Mouse (Mus musculus) G1E-ER4 (cell line): ENCODE results near the gene Znrf2. TPM values are rescaled to one million over a fixed set of nuclear protein-coding genes. Genes with fewer than 3 reads are reported as not detected.

Experiments
- GATA1 ChIP-seq: IDR thresholded peaks from one replicate; pipeline ENCODE4 v1.8.0; 2012; ENCODE audit warnings: low read length, inconsistent platforms
- polyA plus RNA-seq: library from polyadenylated mRNA; stranded (reverse); fragments of >175 nt; gene quantifications from 2 replicates; pipeline ENCODE4 v1.2.3, GENCODE M21; 2012

Znrf2 gene
- polyA plus RNA-seq, 1 experiment, result 31.3 TPM

DNA sequence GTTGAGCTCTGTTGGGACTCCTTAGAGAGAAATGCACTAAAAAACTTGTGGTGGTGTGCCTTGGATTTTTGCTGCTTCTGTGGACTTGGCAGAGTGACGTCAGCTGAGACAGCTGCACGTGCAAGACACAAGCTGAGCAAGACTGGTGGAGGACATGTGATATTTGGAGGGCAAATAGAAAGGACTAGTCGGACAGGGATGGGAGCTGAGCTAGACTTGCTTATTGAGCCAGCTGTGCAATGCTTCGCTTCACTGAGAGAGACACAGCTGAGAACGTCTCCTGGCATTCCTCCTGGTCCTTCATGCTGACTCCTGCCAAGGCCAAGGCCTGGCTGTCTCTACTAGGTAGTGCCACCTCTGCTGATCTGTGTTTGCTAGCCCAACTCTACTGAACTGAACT is 10.8 kb downstream of the Znrf2 start:
- no peak for TF ChIP-seq GATA1

DNA sequence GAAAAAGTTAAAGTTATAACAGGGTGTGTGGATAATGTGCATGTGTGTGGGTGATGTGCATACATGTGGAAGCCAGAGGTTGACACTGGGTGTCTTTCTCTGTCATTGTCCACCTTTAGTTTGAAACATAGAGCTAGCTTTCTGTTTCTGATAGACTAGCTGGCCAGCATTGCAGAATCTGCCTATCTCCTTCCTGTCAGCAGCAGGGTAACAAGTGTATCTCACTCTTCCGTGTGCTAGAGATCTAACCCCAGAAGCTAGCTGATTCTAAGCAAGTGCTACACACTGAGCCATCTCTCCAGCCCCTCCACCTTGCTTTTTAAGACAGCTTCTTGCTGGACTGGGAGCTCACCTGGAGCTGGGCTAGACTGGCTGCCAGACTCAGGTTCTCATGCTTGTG is 11.6 kb downstream of the Znrf2 start:
- TF ChIP-seq GATA1, result no peak

DNA sequence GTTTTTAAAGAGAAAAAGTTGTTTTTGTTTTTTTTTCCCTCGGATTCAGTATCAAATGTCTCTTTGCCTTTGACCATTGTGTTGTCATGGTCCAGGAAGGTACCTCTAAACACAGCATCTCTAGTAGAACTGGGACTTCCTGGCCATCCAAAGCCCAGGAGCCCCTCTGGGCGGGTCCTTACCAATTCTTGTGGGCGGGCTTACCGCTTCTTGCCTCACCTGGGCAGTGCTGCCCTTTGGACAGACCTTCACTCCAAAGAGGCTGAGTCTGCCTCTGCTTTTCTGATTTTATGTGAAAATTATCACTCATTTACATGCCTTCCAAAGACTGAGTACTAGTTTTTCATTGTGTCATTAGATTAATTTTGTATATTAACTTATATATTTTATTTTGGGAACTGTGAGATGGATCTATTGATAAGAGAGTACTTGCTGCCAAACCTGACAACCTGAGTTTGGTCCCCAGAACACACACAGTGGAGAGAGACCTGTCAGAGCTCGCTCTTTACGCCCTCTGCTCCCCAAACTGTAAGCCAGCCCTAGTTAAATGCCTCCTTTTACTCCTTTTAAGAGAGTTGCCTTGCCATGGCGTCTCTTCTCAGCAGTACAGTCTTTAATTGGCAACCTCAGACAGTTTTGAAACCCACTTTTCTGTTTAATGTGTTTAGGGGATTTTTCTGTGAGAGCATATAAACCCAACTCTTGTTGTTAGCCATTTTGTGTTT is 13.5 kb downstream of the Znrf2 start:
- TF ChIP-seq GATA1, result no peak

DNA sequence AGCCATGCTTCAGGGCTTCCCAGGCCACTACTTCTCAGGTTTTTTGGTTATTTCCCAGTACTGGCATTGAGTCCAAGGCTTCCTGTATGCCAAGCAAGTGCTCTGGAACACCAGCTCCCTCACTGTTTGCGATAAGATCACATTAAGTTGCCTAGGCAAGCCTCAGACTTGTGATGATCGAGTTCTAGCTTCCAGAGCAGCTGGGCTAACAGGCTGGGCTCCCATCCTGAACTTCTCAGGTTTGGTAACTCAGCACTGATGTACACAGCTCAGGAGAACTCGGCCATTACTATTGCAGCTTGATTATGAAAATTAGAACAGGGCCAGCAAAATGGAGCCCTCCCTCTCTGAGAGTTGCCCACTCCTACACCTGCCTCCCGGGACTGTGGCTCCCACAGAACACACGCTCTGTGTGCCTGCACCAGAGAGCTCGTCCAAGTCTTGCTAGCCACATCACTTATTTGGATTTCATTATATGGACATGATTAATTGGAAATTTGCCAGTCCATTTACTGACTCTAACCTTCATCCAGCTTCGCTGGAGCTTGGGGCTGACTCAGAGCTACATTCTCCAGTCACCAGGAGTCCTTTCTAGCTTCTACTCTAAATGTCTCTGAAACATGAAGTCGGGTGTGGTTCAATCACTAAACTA is 14.5 kb downstream of the Znrf2 start:
- TF ChIP-seq GATA1, result no peak

DNA sequence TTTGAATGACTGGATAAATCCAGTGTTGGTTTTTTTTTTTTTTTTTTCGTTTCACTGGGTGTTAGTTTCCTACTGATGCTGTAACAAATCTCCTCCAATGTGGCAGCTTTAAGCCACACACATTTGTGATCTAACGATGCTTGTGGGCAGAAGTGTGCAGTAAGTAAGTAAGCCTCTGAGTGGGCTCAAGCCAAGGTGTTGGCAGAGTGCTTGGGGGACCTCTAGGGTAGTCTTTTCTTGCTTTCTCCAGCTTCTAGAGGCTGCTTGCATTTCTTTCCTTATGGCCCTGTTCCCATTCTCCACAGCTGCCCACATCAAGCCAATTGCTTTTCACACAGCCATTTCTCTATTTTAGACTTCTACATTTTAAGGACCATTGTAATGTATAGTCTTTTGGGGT is 16.7 kb downstream of the Znrf2 start:
- no peak for TF ChIP-seq GATA1

DNA sequence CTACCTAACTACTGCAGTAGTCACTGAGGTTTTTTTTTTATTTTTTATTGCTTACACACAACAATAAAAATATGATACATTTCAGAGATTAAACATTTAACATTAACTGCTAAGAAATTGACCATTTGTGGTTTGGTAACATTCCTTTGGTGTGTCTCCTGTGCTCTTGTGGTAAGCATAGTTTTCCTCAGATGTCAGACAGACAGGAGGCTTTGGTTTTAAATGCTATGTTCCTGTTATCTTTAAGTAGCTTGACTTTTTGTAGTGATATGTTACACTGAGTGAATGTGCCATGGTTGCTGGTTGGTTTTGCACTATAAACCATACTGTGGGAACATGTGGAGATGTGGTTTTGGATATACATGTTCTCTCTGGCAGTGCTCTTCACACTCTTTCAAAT is 19.9 kb downstream of the Znrf2 start:
- no peak for TF ChIP-seq GATA1

DNA sequence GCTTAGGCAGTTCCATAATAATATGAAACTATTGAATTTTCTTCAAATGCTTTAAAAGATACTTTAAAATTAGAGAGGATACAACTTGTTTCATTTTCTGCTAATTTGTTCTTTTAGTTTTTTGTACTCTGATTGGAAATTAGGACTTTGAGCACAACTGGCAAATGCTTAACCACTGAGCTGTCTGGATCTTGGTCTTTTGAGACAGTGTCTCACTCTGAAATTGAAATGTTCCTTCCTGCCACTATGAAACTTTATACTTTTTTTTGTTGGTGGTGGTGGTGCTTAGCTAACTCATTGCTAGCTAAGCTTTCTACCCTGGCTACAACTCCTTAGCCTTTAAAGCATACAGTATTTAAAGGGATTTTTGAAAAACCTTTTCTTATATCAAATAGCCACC is 24.7 kb downstream of the Znrf2 start:
- TF ChIP-seq GATA1, result no peak

DNA sequence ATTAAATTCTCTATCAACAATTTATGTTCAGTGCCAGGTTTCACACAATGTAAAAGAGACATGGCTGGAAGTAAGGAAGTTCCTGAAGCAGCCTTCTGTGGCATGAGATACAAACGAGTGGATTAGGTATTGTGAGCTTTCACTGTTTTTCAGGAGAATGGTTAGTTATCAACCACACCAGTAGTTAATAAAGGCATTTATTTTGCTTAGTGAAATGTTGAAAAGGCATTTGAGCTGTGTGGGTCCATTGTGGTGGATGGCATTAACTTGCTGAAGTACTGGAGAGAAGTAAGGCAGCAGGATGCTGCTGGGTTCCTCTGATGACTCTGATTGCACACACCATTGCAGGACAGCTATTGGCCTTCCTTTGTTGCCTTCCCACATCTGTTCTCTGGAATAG is 25.3 kb downstream of the Znrf2 start:
- no peak for TF ChIP-seq GATA1

DNA sequence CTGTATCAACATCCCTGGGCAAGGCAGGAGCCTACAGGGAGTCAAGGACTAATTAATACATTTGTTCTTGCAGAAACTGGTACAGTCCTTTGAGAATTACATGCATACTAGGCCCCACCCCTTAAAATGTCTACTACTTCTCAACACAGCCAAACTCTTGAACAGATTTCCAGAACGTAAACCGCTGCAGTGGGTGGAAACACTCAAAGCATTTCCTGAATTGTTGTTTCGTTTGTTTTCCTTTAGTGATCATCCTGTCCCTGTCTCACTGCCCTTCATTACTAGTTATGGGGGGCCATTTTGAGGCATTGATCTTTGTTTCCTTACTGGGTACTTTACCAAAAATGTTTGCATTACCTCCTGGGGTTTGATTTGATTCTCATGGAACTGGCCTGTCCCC is 31.8 kb downstream of the Znrf2 start:
- TF ChIP-seq GATA1, result no peak

DNA sequence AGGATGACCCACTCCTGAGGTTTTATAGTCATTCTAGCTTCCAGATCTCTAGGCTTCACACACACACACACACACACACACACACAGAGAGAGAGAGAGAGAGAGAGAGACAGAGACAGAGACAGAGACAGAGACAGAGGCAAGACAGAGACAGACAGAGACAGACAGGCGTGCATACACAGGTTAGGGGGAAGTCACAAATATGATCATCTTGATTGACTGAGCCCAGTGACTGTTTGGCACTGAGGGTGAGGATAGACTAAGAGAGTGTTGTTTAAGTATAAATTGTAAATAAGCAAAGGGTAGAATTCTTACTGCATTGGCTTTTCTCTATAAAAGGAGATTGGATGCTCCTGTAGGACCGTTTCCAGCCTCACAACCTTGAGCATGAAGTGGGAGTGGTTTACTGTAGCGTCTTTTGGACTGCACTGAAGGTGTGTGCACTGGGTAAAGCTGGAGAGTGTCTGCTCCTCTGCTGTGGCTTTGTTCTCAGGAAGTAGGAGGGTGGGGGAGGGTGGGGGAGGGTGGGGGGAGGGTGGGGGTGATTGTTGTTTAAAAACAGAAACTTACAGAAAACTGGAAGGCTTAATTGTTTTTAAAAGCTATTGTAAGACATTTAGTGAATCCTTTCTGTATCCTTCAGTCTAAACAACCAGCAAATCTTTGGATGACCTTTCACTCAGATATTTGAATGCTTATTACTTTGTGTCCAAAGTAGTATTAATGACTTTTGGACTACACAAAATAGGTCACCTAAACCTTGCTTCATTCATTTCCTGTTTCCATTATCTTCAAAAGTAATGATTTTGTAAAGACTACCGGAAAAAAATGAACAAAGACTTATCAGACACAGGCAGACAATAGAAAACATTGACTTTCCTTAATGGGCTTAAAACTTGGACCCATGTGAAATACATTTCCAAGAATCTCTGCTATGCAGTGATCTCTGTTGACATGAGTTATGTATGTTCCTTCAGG is 32.8 kb downstream of the Znrf2 start:
- TF ChIP-seq GATA1, result no peak

DNA sequence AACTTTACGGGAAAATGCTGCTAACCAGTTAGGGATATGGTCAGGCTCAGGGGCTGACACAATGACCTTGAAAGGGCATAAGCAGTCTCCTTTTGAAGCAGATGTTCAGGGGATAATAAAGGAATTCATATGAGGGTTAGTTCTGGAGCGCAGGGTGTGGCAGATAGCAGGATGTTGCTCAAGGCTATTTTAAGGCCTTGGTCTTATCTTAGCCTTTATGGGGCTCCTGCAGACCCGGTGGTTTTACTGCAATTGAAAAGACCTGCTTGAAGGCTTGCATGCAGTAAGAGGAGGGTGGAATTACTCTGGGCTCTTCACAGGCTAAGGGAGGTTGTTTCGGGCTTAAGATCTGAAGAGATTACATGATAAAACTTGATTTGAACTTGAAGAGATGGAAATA is 35.1 kb downstream of the Znrf2 start:
- peak; percentile 79 for TF ChIP-seq GATA1

DNA sequence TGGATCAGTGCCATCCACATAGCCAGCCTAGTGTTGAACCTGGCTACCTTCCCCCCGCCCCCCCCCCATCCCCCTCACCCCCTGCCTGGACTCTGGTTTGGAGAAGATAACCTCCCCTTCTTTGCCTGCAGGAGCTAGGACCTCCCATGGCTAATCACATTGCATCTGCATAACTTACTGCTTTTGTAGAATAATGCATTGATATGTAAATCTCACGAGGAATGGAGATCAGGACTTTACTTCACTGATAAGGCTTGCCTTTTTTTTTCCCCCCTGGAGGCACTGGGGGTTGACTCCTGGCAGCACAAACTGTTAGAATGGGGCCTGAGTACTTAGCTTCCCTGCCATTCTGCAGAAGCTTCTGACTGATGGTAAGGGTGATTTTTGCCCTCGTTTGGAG is 36.0 kb downstream of the Znrf2 start:
- no peak for TF ChIP-seq GATA1

DNA sequence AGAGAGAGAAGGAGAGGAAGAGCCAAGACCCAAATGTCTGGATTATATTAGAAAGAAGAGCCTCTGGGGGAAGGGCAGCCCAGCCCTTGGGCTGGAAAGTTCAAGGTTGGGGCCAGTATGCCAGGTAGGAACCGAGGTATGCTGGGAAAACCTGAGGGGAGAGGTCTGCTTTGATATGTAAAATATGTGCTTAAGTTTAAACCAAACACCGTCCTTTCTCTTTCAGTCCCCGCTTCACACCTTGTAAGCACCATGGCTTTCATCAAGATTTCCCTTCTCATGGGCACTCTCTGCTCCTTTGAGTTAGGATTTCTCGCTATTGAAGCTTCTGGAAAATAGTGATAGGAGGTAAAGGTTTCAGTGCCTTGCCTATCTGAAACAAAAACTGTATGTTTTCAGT is 38.1 kb downstream of the Znrf2 start:
- no peak for TF ChIP-seq GATA1

DNA sequence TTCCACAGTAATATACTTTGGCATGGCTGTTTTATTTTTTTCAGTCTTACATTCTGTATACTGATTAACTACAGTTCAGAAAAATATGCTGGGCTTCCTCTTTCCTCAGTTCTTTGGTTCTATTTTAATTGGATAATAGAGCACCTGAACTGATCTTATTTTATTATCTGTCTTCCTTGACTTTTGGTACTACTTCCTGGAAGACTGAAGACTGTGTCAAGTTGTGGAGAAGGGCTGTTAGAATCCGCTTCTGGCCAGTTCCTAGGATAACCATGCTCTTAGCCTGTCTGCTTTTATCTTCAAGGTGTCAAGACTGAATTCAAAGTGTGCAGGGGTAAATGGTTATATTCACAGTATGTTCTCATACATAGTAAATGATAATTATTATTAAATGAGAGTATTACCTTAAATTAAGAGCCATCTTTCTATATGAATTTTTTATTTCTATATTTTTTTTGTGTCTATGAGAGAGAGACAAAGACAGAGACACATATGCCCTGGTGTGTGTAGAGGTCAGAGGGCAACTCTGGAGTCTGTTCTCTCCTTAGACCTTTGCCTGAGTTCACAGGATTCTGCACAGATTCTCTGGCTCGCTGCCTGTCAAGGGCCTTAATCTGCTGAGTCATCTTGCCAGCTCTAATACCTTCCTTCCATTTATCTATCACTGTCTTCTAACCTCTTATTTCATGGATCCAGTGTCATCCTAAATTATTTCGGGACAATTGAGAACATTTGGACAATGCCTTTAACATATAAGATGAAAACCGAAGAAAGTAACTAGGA is 39.3 kb downstream of the Znrf2 start:
- TF ChIP-seq GATA1, result no peak

DNA sequence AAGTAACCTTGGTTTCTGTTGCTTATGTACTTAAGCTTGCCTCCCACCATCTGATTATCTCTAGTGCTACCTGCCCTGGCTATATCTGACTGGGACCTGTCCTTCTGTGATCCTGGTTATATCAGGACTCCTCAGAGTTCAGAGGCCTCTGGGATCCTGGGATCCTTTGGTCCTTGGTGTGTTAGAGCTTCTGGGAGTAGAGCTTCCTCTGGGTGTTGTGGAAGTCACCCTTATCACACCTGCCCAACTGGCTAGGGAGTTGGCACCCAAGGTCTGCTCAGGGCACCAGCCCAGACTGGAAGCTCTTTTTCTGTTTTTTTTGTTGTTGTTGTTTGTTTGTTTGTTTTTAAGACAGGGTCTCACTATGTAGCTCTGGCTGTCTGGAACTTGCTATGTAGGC is 43.5 kb downstream of the Znrf2 start:
- no peak for TF ChIP-seq GATA1
